Comparison of ENCODE assay signal across 30 mouse cellular contexts in genomic region chr13:41701345-41701744, GRCm38 (mm10).
DNase-seq lines count a peak whose midpoint lies in the region; ATAC-seq and TF ChIP-seq lines count a peak whose summit lies in the region.
"Had no signal": no experiment of that assay in that cellular context is flagged by ENCODE, and none has a peak within 500 bp of the region (broad histone marks: within the 10 kb centered on the region; RNA-seq: fewer than 3 reads in every experiment).

No protein-coding gene starts in this region.

- H3K27ac ChIP-seq in forebrain, embryonic 12.5 days: peak overlapping the region; percentile 37; the same call in 1 of the 2 replicates
- H3K27ac ChIP-seq in forebrain, postnatal 0 days (ENCODE audit: low read depth, low read length): no peak overlapping the region
- H3K27ac ChIP-seq in midbrain, embryonic 11.5 days (ENCODE audit: low read depth, low read length): no peak overlapping the region
- H3K27ac ChIP-seq in midbrain, embryonic 15.5 days: no peak overlapping the region
- H3K27ac ChIP-seq in kidney, adult 2 months (ENCODE audit: insufficient read depth, low read depth, low read length): no peak overlapping the region
- H3K27ac ChIP-seq: embryonic facial prominence, embryonic 10.5 days; embryonic facial prominence, embryonic 13.5 days; heart, adult 2 months; heart, embryonic 10.5 days; heart, embryonic 13.5 days; hindbrain, embryonic 10.5 days; hindbrain, embryonic 13.5 days; intestine, embryonic 15.5 days had no signal

- no peak for TF ChIP-seq CTCF in forebrain, postnatal 0 days (IDR thresholded peaks at IDR 0.05; ENCODE audit: low read depth)
- no peak for TF ChIP-seq CTCF in kidney, adult 2 months (conservative IDR thresholded peaks at IDR 0.05; ENCODE audit: insufficient read depth, insufficient read length, low read depth, low read length)

- no peak for DNase-seq in forebrain, postnatal 0 days
- DNase-seq in heart, adult 11 months: peak; percentile 39
- no peak for DNase-seq in heart, postnatal 36 days
- DNase-seq in midbrain, embryonic 11.5 days (ENCODE audit: low spot score, missing footprints): peak; percentile 17
- DNase-seq in frontal cortex, adult 2 months (ENCODE audit: extremely low spot score in 1 of 2, low spot score in 1 of 2): no peak
- DNase-seq in kidney, adult 2 months: no peak
- DNase-seq: adrenal gland, postnatal 10 days; adrenal gland, postnatal 36 days; cerebellum, adult 11 months; cerebellum, adult 8-10 months; cerebellum, postnatal 10 days; cerebellum, postnatal 36 days; embryo, embryonic 11 days; gastrocnemius, postnatal 25 days; heart, adult 2 months; heart, postnatal 14 days; kidney, adult 11 months; kidney, adult 9 months had no signal

- intact Hi-C loops in heart, postnatal 36 days (cut with DNase I): no loop called here

- no peak overlapping the region for H3K9ac ChIP-seq in forebrain, embryonic 12.5 days
- no peak overlapping the region for H3K9ac ChIP-seq in forebrain, postnatal 0 days
- no peak overlapping the region for H3K9ac ChIP-seq in midbrain, embryonic 11.5 days (ENCODE audit: low read length)
- no peak overlapping the region for H3K9ac ChIP-seq in midbrain, embryonic 15.5 days
- H3K9ac ChIP-seq: embryonic facial prominence, embryonic 13.5 days; heart, embryonic 13.5 days; hindbrain, embryonic 13.5 days; intestine, embryonic 15.5 days had no signal

- ATAC-seq in forebrain, embryonic 12.5 days (ENCODE audit: low FRiP score): no peak; the same call in 1 of the 2 replicates
- no peak for ATAC-seq in forebrain, postnatal 0 days
- no peak for ATAC-seq in midbrain, embryonic 11.5 days (ENCODE audit: low FRiP score)
- ATAC-seq in midbrain, embryonic 15.5 days (replicated peaks): no peak
- ATAC-seq: hindbrain, embryonic 16.5 days; intestine, embryonic 15.5 days; Patski had no signal

- no peaks in the 10 kb centered on the region; the same call in 1 of the 2 replicates for H3K4me1 ChIP-seq in forebrain, embryonic 12.5 days
- no peaks in the 10 kb centered on the region for H3K4me1 ChIP-seq in forebrain, postnatal 0 days (ENCODE audit: insufficient read depth)
- no peaks in the 10 kb centered on the region for H3K4me1 ChIP-seq in midbrain, embryonic 11.5 days (ENCODE audit: control insufficient read depth, insufficient read depth, low read length)
- no peaks in the 10 kb centered on the region for H3K4me1 ChIP-seq in midbrain, embryonic 15.5 days
- H3K4me1 ChIP-seq in kidney, adult 2 months (ENCODE audit: control insufficient read depth, insufficient read depth, low read length): no peaks in the 10 kb centered on the region
- H3K4me1 ChIP-seq: hindbrain, embryonic 13.5 days had no signal

- TF ChIP-seq POLR2A in kidney, adult 2 months (IDR thresholded peaks at IDR 0.05; ENCODE audit: low read depth, low read length): no peak

- H3K4me3 ChIP-seq in forebrain, embryonic 12.5 days (replicated peaks): no peak overlapping the region
- no peak overlapping the region for H3K4me3 ChIP-seq in forebrain, postnatal 0 days (ENCODE audit: low read depth, low read length)
- no peak overlapping the region for H3K4me3 ChIP-seq in midbrain, embryonic 11.5 days (ENCODE audit: low read depth, low read length)
- no peak overlapping the region for H3K4me3 ChIP-seq in midbrain, embryonic 15.5 days
- H3K4me3 ChIP-seq in kidney, adult 2 months (ENCODE audit: insufficient read depth, low read depth, low read length): no peak overlapping the region
- H3K4me3 ChIP-seq: embryonic facial prominence, embryonic 10.5 days; embryonic facial prominence, embryonic 13.5 days; erythroblast, embryonic 14.5 days; heart, adult 2 months; heart, embryonic 10.5 days; heart, embryonic 13.5 days; hindbrain, embryonic 10.5 days; hindbrain, embryonic 13.5 days; intestine, embryonic 15.5 days had no signal

- no peak overlapping the region for H3K4me2 ChIP-seq in forebrain, embryonic 12.5 days
- no peak overlapping the region for H3K4me2 ChIP-seq in forebrain, postnatal 0 days (ENCODE audit: low read depth)
- no peak overlapping the region for H3K4me2 ChIP-seq in midbrain, embryonic 11.5 days
- no peak overlapping the region for H3K4me2 ChIP-seq in midbrain, embryonic 15.5 days
- H3K4me2 ChIP-seq: embryonic facial prominence, embryonic 13.5 days; heart, embryonic 13.5 days; hindbrain, embryonic 13.5 days; intestine, embryonic 15.5 days had no signal

- 47% methylated on average over 3 of the region's 3 CpGs for WGBS in forebrain, embryonic 12.5 days
- WGBS in forebrain, postnatal 0 days: 15% methylated on average over 3 of the region's 3 CpGs
- 80% methylated on average over 3 of the region's 3 CpGs for WGBS in midbrain, embryonic 11.5 days
- WGBS in midbrain, embryonic 15.5 days: 66% methylated on average over 3 of the region's 3 CpGs
- 76% methylated on average over 3 of the region's 3 CpGs for WGBS in kidney, adult 2 months

- H3K36me3 ChIP-seq in forebrain, embryonic 12.5 days (replicated peaks): no peaks in the 10 kb centered on the region
- H3K36me3 ChIP-seq in forebrain, postnatal 0 days (ENCODE audit: insufficient read depth): no peaks in the 10 kb centered on the region
- H3K36me3 ChIP-seq in midbrain, embryonic 11.5 days (ENCODE audit: control insufficient read depth, insufficient read depth, low read length): no peaks in the 10 kb centered on the region
- H3K36me3 ChIP-seq in midbrain, embryonic 15.5 days (replicated peaks): no peaks in the 10 kb centered on the region
- no peaks in the 10 kb centered on the region for H3K36me3 ChIP-seq in kidney, adult 2 months (ENCODE audit: control insufficient read depth, insufficient read depth, low read length)
- H3K36me3 ChIP-seq: embryonic facial prominence, embryonic 10.5 days; embryonic facial prominence, embryonic 13.5 days; heart, embryonic 10.5 days; heart, embryonic 13.5 days; hindbrain, embryonic 10.5 days; hindbrain, embryonic 13.5 days; intestine, embryonic 15.5 days had no signal

- H3K27me3 ChIP-seq in forebrain, embryonic 12.5 days: no peaks in the 10 kb centered on the region
- H3K27me3 ChIP-seq in forebrain, postnatal 0 days (ENCODE audit: insufficient read depth, low read length): no peaks in the 10 kb centered on the region
- H3K27me3 ChIP-seq in midbrain, embryonic 11.5 days (ENCODE audit: control insufficient read depth, insufficient read depth, low read length): no peaks in the 10 kb centered on the region
- no peaks in the 10 kb centered on the region for H3K27me3 ChIP-seq in midbrain, embryonic 15.5 days (replicated peaks)
- H3K27me3 ChIP-seq in kidney, adult 2 months (replicated peaks; ENCODE audit: control insufficient read depth, insufficient read depth, low read length): no peaks in the 10 kb centered on the region
- H3K27me3 ChIP-seq: embryonic facial prominence, embryonic 13.5 days; heart, embryonic 13.5 days; hindbrain, embryonic 13.5 days; intestine, embryonic 15.5 days; Patski had no signal

- H3K9me3 ChIP-seq in forebrain, embryonic 12.5 days: no peaks in the 10 kb centered on the region
- H3K9me3 ChIP-seq in forebrain, postnatal 0 days (ENCODE audit: low read length): no peaks in the 10 kb centered on the region
- H3K9me3 ChIP-seq in midbrain, embryonic 11.5 days (ENCODE audit: control insufficient read depth, low read length): no peaks in the 10 kb centered on the region
- no peaks in the 10 kb centered on the region for H3K9me3 ChIP-seq in midbrain, embryonic 15.5 days
- H3K9me3 ChIP-seq: embryonic facial prominence, embryonic 10.5 days; embryonic facial prominence, embryonic 13.5 days; heart, embryonic 10.5 days; heart, embryonic 13.5 days; hindbrain, embryonic 10.5 days; hindbrain, embryonic 13.5 days; intestine, embryonic 15.5 days had no signal

Comparison
In these comparisons a context has a peak if more than half of its experiments do, and no peak if none do; other contexts are left out.
1. DNase-seq: peak in heart, adult 11 months (single experiment) and midbrain, embryonic 11.5 days (single experiment); none in forebrain, postnatal 0 days (single experiment), heart, postnatal 36 days (0 of 2), frontal cortex, adult 2 months (0 of 2) and kidney, adult 2 months (single experiment).